Mouse (Mus musculus) liver, adult 2 months (tissue): ENCODE results near the gene Hoxa3.

Experiments
- CTCF ChIP-seq: fragments of 200-500 bp; IDR thresholded peaks from 2 replicates; pipeline ENCODE4 v1.5.1; 2011; ENCODE audit warnings: low read depth, low read length, control low read depth
- POLR2A ChIP-seq: fragments of 200-500 bp; IDR thresholded peaks from 2 replicates; pipeline ENCODE4 v1.6.1; 2011; ENCODE audit warnings: low read length, control low read depth; ENCODE audit not compliant: insufficient read depth; ENCODE audit errors: extremely low read depth

DNA sequence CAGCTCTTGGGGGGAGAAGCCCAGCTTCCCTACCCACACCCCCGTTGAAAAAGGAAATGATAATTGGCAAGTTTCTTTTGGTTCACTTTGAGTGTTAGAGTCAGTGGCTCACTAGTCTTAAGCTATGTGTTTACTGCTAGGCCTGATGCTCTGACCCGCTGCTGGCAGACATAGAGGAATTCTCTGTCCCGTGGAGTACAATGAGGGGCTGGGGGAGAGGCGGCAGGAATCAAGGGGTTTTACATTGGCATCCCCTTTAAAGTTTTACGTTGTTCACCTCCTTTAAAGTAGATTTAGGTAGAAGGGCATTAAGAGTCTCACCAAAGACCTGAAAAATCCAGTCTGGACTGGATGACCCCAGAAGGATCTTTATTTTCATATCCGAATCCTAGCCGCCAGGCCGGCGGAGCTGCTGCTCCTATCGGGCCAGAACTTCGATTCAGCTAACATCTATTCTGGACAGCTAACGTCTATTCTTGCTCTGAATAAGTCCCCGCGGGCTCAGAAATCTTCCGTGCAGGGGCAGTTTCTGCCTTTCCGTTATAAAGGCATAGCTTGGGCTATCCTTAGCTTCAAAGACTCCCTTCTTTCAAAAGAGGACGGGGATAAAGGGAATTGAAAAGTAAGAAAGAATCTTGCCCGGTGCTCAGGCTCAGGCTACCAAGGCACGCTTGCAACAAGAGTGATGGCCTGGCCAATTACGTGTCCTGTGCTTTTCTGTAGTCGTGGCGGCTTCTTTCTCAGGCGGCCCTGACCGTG lies 39.1 kb upstream of the Hoxa3 start:
- TF ChIP-seq CTCF (no peak), POLR2A (no peak)
